Mouse (Mus musculus) heart, postnatal 4 days (tissue): ENCODE results near the gene F11. TPM values are rescaled to one million over a fixed set of nuclear protein-coding genes. Genes with fewer than 3 reads are reported as not detected.

Experiments used
- DNase-seq: peaks from one replicate; pipeline ENCODE4 v3.0.0; 2021
- total RNA-seq, 2 experiments: library from RNA; stranded (reverse); gene quantifications; 2 replicates each; pipeline ENCODE4 v1.2.3; 2021

The F11 gene
- total RNA-seq, 2 experiments from 2014 or later = not detected

GRCm38 (mm10) chr8:45239363-45239762, 22.5 kb downstream of the F11 start:
- no peak for DNase-seq

- peak; percentile 23 for DNase-seq
Measured at GRCm38 (mm10) chr8:45238282-45238681, 23.5 kb downstream of the F11 start.

- DNase-seq = peak; percentile 62
Measured at GRCm38 (mm10) chr8:45236164-45236912, 25.5 kb downstream of the F11 start.

- no peak for DNase-seq
Measured at GRCm38 (mm10) chr8:45235228-45235627, 26.6 kb downstream of the F11 start.

- DNase-seq = no peak
Measured at GRCm38 (mm10) chr8:45233256-45233655, 28.6 kb downstream of the F11 start.

GRCm38 (mm10) chr8:45202476-45202875, 59.4 kb downstream of the F11 start:
- no peak for DNase-seq

GRCm38 (mm10) chr8:45201605-45202004, 60.2 kb downstream of the F11 start:
- DNase-seq = peak; percentile 75

GRCm38 (mm10) chr8:45197294-45197693, 64.5 kb downstream of the F11 start:
- DNase-seq = no peak

- no peak for DNase-seq
Measured at GRCm38 (mm10) chr8:45195954-45196526, 65.8 kb downstream of the F11 start.

Other genes starting within 250 kb of the F11 start
- gene Mtnr1a, start 192.9 kb downstream of the F11 start, total RNA-seq = not detected
- not detected for gene Klkb1, start 32.8 kb upstream of the F11 start, total RNA-seq
- gene Gm45753, start 46.4 kb upstream of the F11 start, total RNA-seq = not detected
- 1 to 10 TPM; 1.1 to 1.4 TPM for gene Cyp4v3, start 71.2 kb upstream of the F11 start, total RNA-seq
- 1 to 10 TPM; 6.3 to 7.7 TPM for gene Fam149a, start 120.3 kb upstream of the F11 start, total RNA-seq
- gene Tlr3, start 149.0 kb upstream of the F11 start, total RNA-seq = 1 to 10 TPM; 6.9 to 7.9 TPM
- gene Sorbs2, start 245.8 kb upstream of the F11 start, total RNA-seq = 100 to 1,000 TPM; 985 TPM